Mouse (Mus musculus): ENCODE results near the gene Nsl1.

GRCm38 (mm10) chr1:191122744-191123143, 59.9 kb downstream of the Nsl1 start:
- TF ChIP-seq CTCF (IDR thresholded peaks at IDR 0.05; ENCODE audit: insufficient read depth, low read length) (no peak), POLR2A (IDR thresholded peaks at IDR 0.05; ENCODE audit: borderline replicate concordance, extremely low read depth, low read depth, low read length) (no peak)
